Mouse (Mus musculus) C3H10T1/2 (cell line): ENCODE data around the gene Gzme. TPM values are rescaled to one million over a fixed set of nuclear protein-coding genes. Genes with fewer than 3 reads are reported as not detected.

Source experiments
- polyA plus RNA-seq, 2 experiments: library from polyadenylated mRNA; unstranded; fragments of >200 nt; fragmentation: generic; extraction: Trizol; gene quantifications; one replicate each; pipeline ENCODE4 v1.2.1; 2012; ENCODE audit warnings: missing spikeins in 2 of 2

Gzme gene
- not detected for polyA plus RNA-seq

GRCm38 (mm10) chr14:56120525-56120924, at the start of gene Gzme:
Gene Gzme (minus strand): TSS chr14:56120625.

GRCm38 (mm10) chr14:56159479-56159878, 39.1 kb upstream of the Gzme start, which contains the start of gene Gzmg:
Gene Gzmg (minus strand): TSS chr14:56159579.

GRCm38 (mm10) chr14:56132508-56132907, 12.1 kb upstream of the Gzme start, which contains the start of gene Gzmd:
Gene Gzmd (minus strand): TSS chr14:56132608.

GRCm38 (mm10) chr14:56102386-56102785, 18.0 kb downstream of the Gzme start, which contains the start of gene Ctsg:
Gene Ctsg (minus strand): TSS chr14:56102574.

GRCm38 (mm10) chr14:56085167-56085566, 35.3 kb downstream of the Gzme start, which contains the start of gene Mcpt8:
Gene Mcpt8 (minus strand): TSS chr14:56085273.

Other genes with a start within 250 kb of the Gzme start
- gene Cbln3, start 236.2 kb downstream of the Gzme start, polyA plus RNA-seq = under 1 TPM; 0.08 to 0.98 TPM
- 1 to 10 TPM; 1.2 to 9.7 TPM for gene Khnyn, start 235.7 kb downstream of the Gzme start, polyA plus RNA-seq
- under 1 TPM in 1 of 2 experiments, not detected in 1; 0.44 TPM for gene Sdr39u1, start 220.3 kb downstream of the Gzme start, polyA plus RNA-seq
- gene Cma1, start 175.9 kb downstream of the Gzme start, polyA plus RNA-seq = under 1 TPM in 1 of 2 experiments, not detected in 1; 0.05 TPM
- gene Cma2, start 169.6 kb downstream of the Gzme start, polyA plus RNA-seq = not detected
- not detected for gene Mcpt1, start 102.7 kb downstream of the Gzme start, polyA plus RNA-seq
- gene Mcpt9, start 90.1 kb downstream of the Gzme start, polyA plus RNA-seq = not detected
- gene Mcpt2, start 78.6 kb downstream of the Gzme start, polyA plus RNA-seq = not detected
- gene Mcpt4, start 58.3 kb downstream of the Gzme start, polyA plus RNA-seq = not detected
- under 1 TPM in 1 of 2 experiments, not detected in 1; 0.28 TPM for gene Mcpt8, start 35.4 kb downstream of the Gzme start, polyA plus RNA-seq
- not detected for gene Ctsg, start 18.1 kb downstream of the Gzme start, polyA plus RNA-seq
- not detected for gene Gzmd, start 12.0 kb upstream of the Gzme start, polyA plus RNA-seq
- gene Gzmg, start 39.0 kb upstream of the Gzme start, polyA plus RNA-seq = not detected
- gene Gzmn, start 54.0 kb upstream of the Gzme start, polyA plus RNA-seq = not detected
- gene Gzmf, start 90.8 kb upstream of the Gzme start, polyA plus RNA-seq = not detected
- not detected for gene Gzmc, start 114.0 kb upstream of the Gzme start, polyA plus RNA-seq
- not detected for gene Gzmb, start 141.6 kb upstream of the Gzme start, polyA plus RNA-seq
- not detected for gene Atp12a, start 244.4 kb upstream of the Gzme start, polyA plus RNA-seq